24 mouse cellular contexts compared by ENCODE assay signal in the genomic region with DNA sequence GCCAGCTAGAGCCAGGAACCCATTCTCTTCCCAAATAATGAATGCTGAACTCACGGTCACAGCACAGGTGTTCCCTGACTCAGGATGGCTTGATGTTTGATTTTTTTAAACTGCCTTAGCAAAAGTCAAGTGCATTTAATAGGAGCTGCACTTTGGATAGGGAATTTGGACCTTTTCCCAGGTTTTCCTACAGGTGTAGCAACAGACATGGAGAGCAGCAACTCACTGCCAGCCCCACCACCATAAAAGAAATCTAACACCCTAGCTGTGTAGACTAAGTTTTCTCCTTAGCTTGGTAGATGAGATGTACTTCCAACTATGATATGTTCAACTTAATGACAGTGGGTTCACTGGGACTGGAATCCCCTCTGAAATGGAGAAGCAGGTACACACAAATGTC. TPM values are rescaled to one million over a fixed set of nuclear protein-coding genes. Genes with fewer than 3 reads are reported as not detected.
"Had no signal": no experiment of that assay in that cellular context is flagged by ENCODE, and none has a peak within 500 bp of the region (broad histone marks: within the 10 kb centered on the region; RNA-seq: fewer than 3 reads in every experiment).

No protein-coding gene starts in this region.

- H3K36me3 ChIP-seq: forebrain, embryonic 15.5 days; heart, embryonic 13.5 days; heart, embryonic 15.5 days; hindbrain, embryonic 13.5 days; hindbrain, embryonic 15.5 days; kidney, embryonic 15.5 days; limb, embryonic 13.5 days; limb, embryonic 15.5 days; liver, embryonic 13.5 days had no signal

- H3K4me3 ChIP-seq: forebrain, embryonic 15.5 days; heart, adult 2 months; heart, embryonic 13.5 days; heart, embryonic 15.5 days; hindbrain, embryonic 13.5 days; hindbrain, embryonic 15.5 days; kidney, embryonic 15.5 days; limb, embryonic 13.5 days; limb, embryonic 15.5 days; liver, embryonic 13.5 days had no signal

- ATAC-seq: forebrain, embryonic 15.5 days; forebrain, postnatal 0 days; hindbrain, postnatal 0 days; intestine, embryonic 16.5 days had no signal

- DNase-seq: forebrain, postnatal 0 days; gastrocnemius, postnatal 14 days; gastrocnemius, postnatal 36 days; heart, adult 2 months; heart, postnatal 14 days; heart, postnatal 36 days; kidney, postnatal 14 days; layer of hippocampus, adult 9-11 months; layer of hippocampus, postnatal 36 days; left cerebral cortex, postnatal 4 days; liver, embryonic 13.5 days had no signal

- H3K27ac ChIP-seq: forebrain, embryonic 15.5 days; heart, adult 2 months; heart, embryonic 13.5 days; heart, embryonic 15.5 days; hindbrain, embryonic 13.5 days; hindbrain, embryonic 15.5 days; hindbrain, postnatal 0 days; kidney, embryonic 15.5 days; kidney, postnatal 0 days; limb, embryonic 13.5 days; limb, embryonic 15.5 days; liver, embryonic 13.5 days had no signal

- H3K4me2 ChIP-seq: forebrain, embryonic 15.5 days; heart, embryonic 11.5 days; heart, embryonic 13.5 days; heart, embryonic 15.5 days; hindbrain, embryonic 13.5 days; hindbrain, embryonic 15.5 days; kidney, embryonic 15.5 days; limb, embryonic 13.5 days; limb, embryonic 15.5 days; liver, embryonic 13.5 days had no signal

- H3K9me3 ChIP-seq: forebrain, embryonic 15.5 days; heart, embryonic 13.5 days; heart, embryonic 15.5 days; hindbrain, embryonic 13.5 days; hindbrain, embryonic 15.5 days; kidney, embryonic 15.5 days; limb, embryonic 13.5 days; limb, embryonic 15.5 days; liver, embryonic 13.5 days had no signal

- H3K9ac ChIP-seq: forebrain, embryonic 15.5 days; forebrain, postnatal 0 days; heart, embryonic 13.5 days; heart, embryonic 15.5 days; hindbrain, embryonic 13.5 days; hindbrain, embryonic 15.5 days; kidney, embryonic 15.5 days; limb, embryonic 13.5 days; limb, embryonic 15.5 days; liver, embryonic 13.5 days had no signal

- H3K27me3 ChIP-seq: forebrain, embryonic 15.5 days; heart, embryonic 13.5 days; hindbrain, embryonic 15.5 days; kidney, embryonic 15.5 days; limb, embryonic 15.5 days had no signal

RNA-seq across cellular contexts. Expression of a gene that starts 1.0 kb away (rescaled TPM):
- total RNA-seq: hematopoietic stem cell, adult 5-6 weeks had no signal
- polyA plus RNA-seq: heart, embryonic 11.5 days; kidney, embryonic 15.5 days; liver, embryonic 13.5 days had no signal
